Mouse (Mus musculus) left cerebral cortex, adult 8-10 months (tissue): ENCODE measurements around the gene Kcnj1. TPM values are rescaled to one million over a fixed set of nuclear protein-coding genes. Genes with fewer than 3 reads are reported as not detected.

ENCODE experiments used
- DNase-seq, 2 experiments: peaks; one replicate each; pipeline ENCODE4 v3.0.0; 2022; ENCODE audit warnings: low spot score in 2 of 2
- total RNA-seq, 4 experiments: library from RNA; stranded (reverse); gene quantifications; 2 replicates each; pipeline ENCODE4 v1.2.4; 2022

Kcnj1 gene
- total RNA-seq, 4 experiments from 2014 or later = not detected

DNA sequence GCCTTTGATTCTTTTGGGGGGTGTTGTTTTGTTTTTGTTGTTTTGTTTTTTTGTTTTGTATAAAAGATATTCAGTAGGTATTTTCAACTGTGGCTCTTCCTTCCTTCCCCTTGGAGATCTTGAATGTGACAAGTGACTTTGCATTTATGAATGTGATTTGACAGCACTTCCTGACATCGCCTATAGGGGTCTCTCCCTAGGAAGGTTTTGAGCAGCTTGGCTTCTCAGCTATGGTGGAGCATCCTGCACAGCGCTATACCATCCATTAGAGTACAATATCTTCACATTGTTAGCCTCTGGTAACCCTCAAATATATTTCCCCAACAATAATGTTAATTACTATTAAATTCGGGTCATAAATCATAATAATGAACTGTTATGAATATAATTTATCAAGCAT is 73.5 kb downstream of the Kcnj1 start:
- DNase-seq = no peak

GRCm38 (mm10) chr9:32448766-32449165 is 76.5 kb downstream of the Kcnj1 start:
- DNase-seq = no peak

Other genes starting within 250 kb of the Kcnj1 start
- gene Kcnj5, start 28.1 kb upstream of the Kcnj1 start, total RNA-seq = 1 to 10 TPM in 2 of 4 experiments, under 1 TPM in 2; 0.75 to 1.1 (median 0.96) TPM
- gene Fli1, start 170.4 kb downstream of the Kcnj1 start, total RNA-seq = 1 to 10 TPM; 4.2 to 7.7 (median 6.6) TPM